In genomic region chr3:86142263-86142933, GRCm38 (mm10) we compare ENCODE assay signal across 8 mouse cellular contexts. TPM values are rescaled to one million over a fixed set of nuclear protein-coding genes. Genes with fewer than 3 reads are reported as not detected.
DNase-seq lines count a peak whose midpoint lies in the region; ATAC-seq and TF ChIP-seq lines count a peak whose summit lies in the region.

Gene Rps3a1 (minus strand): TSS chr3:86142702.

- ATAC-seq in erythroid progenitor cell, adult 5-6 weeks (replicated peaks; ENCODE audit: low FRiP score, poor library complexity, severe bottlenecking): peak; percentile 97
- peak; percentile 95 for ATAC-seq in heart, embryonic 12.5 days (ENCODE audit: insufficient number of reproducible peaks, low FRiP score)
- ATAC-seq in kidney, postnatal 0 days (replicated peaks; ENCODE audit: low FRiP score, low read depth): peak; percentile 94
- ATAC-seq in liver, embryonic 11.5 days (replicated peaks; ENCODE audit: low FRiP score): peak; percentile 90
- ATAC-seq in stomach, embryonic 14.5 days (ENCODE audit: insufficient number of reproducible peaks, insufficient read depth, low FRiP score, low read depth): peak; percentile 91

- no peaks in the 10 kb centered on the region for H3K27me3 ChIP-seq in heart, embryonic 12.5 days (replicated peaks)
- no peaks in the 10 kb centered on the region for H3K27me3 ChIP-seq in kidney, postnatal 0 days (ENCODE audit: insufficient read depth, low read length)
- H3K27me3 ChIP-seq in liver, embryonic 11.5 days (replicated peaks; ENCODE audit: control insufficient read depth, insufficient read depth, low read length): no peaks in the 10 kb centered on the region
- H3K27me3 ChIP-seq in stomach, embryonic 14.5 days (ENCODE audit: control insufficient read depth, insufficient read depth, low read length): no peaks in the 10 kb centered on the region

- peak within 1 kb of the TSS; percentile 96 for H3K4me2 ChIP-seq in heart, embryonic 12.5 days
- peak within 1 kb of the TSS; percentile 70 for H3K4me2 ChIP-seq in kidney, postnatal 0 days (ENCODE audit: low read length)
- peak within 1 kb of the TSS; percentile 67 for H3K4me2 ChIP-seq in liver, embryonic 11.5 days
- peak within 1 kb of the TSS; percentile 86 for H3K4me2 ChIP-seq in stomach, embryonic 14.5 days (replicated peaks; ENCODE audit: low read depth, low read length)

- peaks cover 12% of the 10 kb centered on the region for H3K4me1 ChIP-seq in heart, embryonic 12.5 days (replicated peaks)
- no peaks in the 10 kb centered on the region for H3K4me1 ChIP-seq in kidney, postnatal 0 days (replicated peaks; ENCODE audit: insufficient read depth, low read length)
- H3K4me1 ChIP-seq in liver, embryonic 11.5 days (replicated peaks; ENCODE audit: control insufficient read depth, insufficient read depth, low read length): peaks cover 4% of the 10 kb centered on the region
- peaks cover 8% of the 10 kb centered on the region; the same call in 1 of the 2 replicates for H3K4me1 ChIP-seq in stomach, embryonic 14.5 days (ENCODE audit: control insufficient read depth, insufficient read depth, low read length)

- peak; percentile 99 for DNase-seq in CD4-positive helper T cell, adult 2 months (ENCODE audit: low read depth, low spot score)
- DNase-seq in brain, embryonic 18.5 days (ENCODE audit: low read depth, low spot score): peak; percentile 94
- DNase-seq in kidney, postnatal 0 days (ENCODE audit: low spot score): peak; percentile 99
- peak; percentile 99 for DNase-seq in liver, embryonic 11.5 days (ENCODE audit: low spot score)
- peak; percentile 99 for DNase-seq in naive thymus-derived CD4-positive, alpha-beta T cell, adult 2 months (ENCODE audit: low read depth)

- no peaks in the 10 kb centered on the region for H3K9me3 ChIP-seq in heart, embryonic 12.5 days (replicated peaks)
- no peaks in the 10 kb centered on the region for H3K9me3 ChIP-seq in kidney, postnatal 0 days (replicated peaks; ENCODE audit: low read length)
- H3K9me3 ChIP-seq in liver, embryonic 11.5 days (ENCODE audit: control insufficient read depth, low read length): no peaks in the 10 kb centered on the region
- H3K9me3 ChIP-seq in stomach, embryonic 14.5 days (ENCODE audit: control insufficient read depth, low read depth, low read length): no peaks in the 10 kb centered on the region

- peak; percentile 99 for TF ChIP-seq CTCF in kidney, postnatal 0 days (IDR thresholded peaks at IDR 0.05; ENCODE audit: low read depth)

- peak within 1 kb of the TSS; percentile 88 for H3K27ac ChIP-seq in heart, embryonic 12.5 days (ENCODE audit: poor library complexity, severe bottlenecking)
- peak within 1 kb of the TSS; percentile 90 for H3K27ac ChIP-seq in kidney, postnatal 0 days
- H3K27ac ChIP-seq in liver, embryonic 11.5 days (ENCODE audit: low read depth, low read length): peak within 1 kb of the TSS; percentile 87
- peak within 1 kb of the TSS; percentile 91 for H3K27ac ChIP-seq in stomach, embryonic 14.5 days (ENCODE audit: low read length)

- WGBS in heart, embryonic 12.5 days: under 1% methylated on average over 63 of the region's 77 CpGs
- WGBS in kidney, postnatal 0 days: under 1% methylated on average over 77 of the region's 77 CpGs
- under 1% methylated on average over 74 of the region's 77 CpGs for WGBS in liver, embryonic 11.5 days
- under 1% methylated on average over 75 of the region's 77 CpGs for WGBS in stomach, embryonic 14.5 days

- peak within 1 kb of the TSS; percentile 98 for H3K9ac ChIP-seq in heart, embryonic 12.5 days
- H3K9ac ChIP-seq in kidney, postnatal 0 days (ENCODE audit: low read depth, low read length): peak within 1 kb of the TSS; percentile 98
- peak within 1 kb of the TSS; percentile 99 for H3K9ac ChIP-seq in liver, embryonic 11.5 days (ENCODE audit: low read depth, low read length)
- H3K9ac ChIP-seq in stomach, embryonic 14.5 days (replicated peaks; ENCODE audit: low read depth, low read length): peak within 1 kb of the TSS; percentile 100

- peaks cover 37% of the 10 kb centered on the region for H3K36me3 ChIP-seq in heart, embryonic 12.5 days
- H3K36me3 ChIP-seq in kidney, postnatal 0 days (ENCODE audit: insufficient read depth, low read length): peaks cover 19% of the 10 kb centered on the region
- peaks cover 32% of the 10 kb centered on the region for H3K36me3 ChIP-seq in liver, embryonic 11.5 days (ENCODE audit: control insufficient read depth, insufficient read depth, low read length)
- peaks cover 33% of the 10 kb centered on the region for H3K36me3 ChIP-seq in stomach, embryonic 14.5 days (ENCODE audit: control insufficient read depth, insufficient read depth, low read length)

- peak within 1 kb of the TSS; percentile 90 for H3K4me3 ChIP-seq in heart, embryonic 12.5 days
- H3K4me3 ChIP-seq in kidney, postnatal 0 days (replicated peaks; ENCODE audit: low read depth, low read length): peak within 1 kb of the TSS; percentile 86
- H3K4me3 ChIP-seq in liver, embryonic 11.5 days (ENCODE audit: low read depth, low read length): peak within 1 kb of the TSS; percentile 74
- H3K4me3 ChIP-seq in stomach, embryonic 14.5 days (ENCODE audit: low read depth, low read length): peak within 1 kb of the TSS; percentile 98

RNA-seq across cellular contexts. Expression of gene Rps3a1, which starts in this region (rescaled TPM):
- total RNA-seq in erythroid progenitor cell, adult 5-6 weeks (2015; ENCODE audit: low replicate concordance): 1,143 and 1,236 TPM in 2 replicates
- 1,103 and 1,193 TPM in 2 replicates for total RNA-seq in erythroid progenitor cell, adult 5-6 weeks (2017; ENCODE audit: low replicate concordance)
- polyA plus RNA-seq in heart, embryonic 12.5 days (2016; fragmentation: Nextera tagmentation; extraction: Ambion mirVana): 808 and 835 TPM in 2 replicates
- polyA plus RNA-seq in kidney, postnatal 0 days (2015; fragmentation: Nextera tagmentation; extraction: Ambion mirVana): 1,526 and 1,685 TPM in 2 replicates
- polyA plus RNA-seq in liver, embryonic 11.5 days (2014; fragmentation: Nextera tagmentation; extraction: Ambion mirVana): 1,618 and 1,639 TPM in 2 replicates
- 1,494 and 1,548 TPM in 2 replicates for polyA plus RNA-seq in stomach, embryonic 14.5 days (2014; fragmentation: Nextera tagmentation; extraction: Ambion mirVana)

Comparison
In these comparisons a context has a peak if more than half of its experiments do, and no peak if none do; other contexts are left out.
1. Peak in every context shown above with its lines: DNase-seq, ATAC-seq, H3K4me3 ChIP-seq and H3K27ac ChIP-seq.